Mouse (Mus musculus) thymus, postnatal 25 days (tissue): ENCODE measurements around the gene Exph5.
A peak's percentile ranks its signal among the peaks of the same experiment; 100 is the strongest.

Experiments
- DNase-seq: peaks from one replicate; pipeline ENCODE4 v3.0.0; 2022

Exph5 gene

DNA sequence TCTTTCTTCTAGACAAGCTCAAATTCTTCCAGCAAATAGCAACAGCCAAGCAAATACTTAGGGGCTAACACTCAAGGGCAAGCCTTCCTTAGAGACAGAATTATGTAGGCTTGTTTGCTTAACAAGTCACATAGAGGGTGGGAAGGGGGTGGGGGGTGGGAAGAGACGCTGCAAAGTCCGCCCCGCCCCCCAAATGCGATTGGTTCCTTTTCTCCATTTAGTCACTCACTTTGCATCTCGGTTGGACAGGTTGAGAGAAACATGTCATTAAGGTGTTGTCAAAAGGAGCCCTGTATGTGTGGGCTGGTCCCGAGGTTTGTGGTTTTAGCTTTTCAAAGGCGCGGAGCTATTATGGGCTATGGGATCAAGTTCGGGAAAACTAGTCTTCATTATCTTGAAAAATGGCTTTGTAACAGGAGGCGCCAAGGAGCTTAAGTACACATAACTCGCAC lies at the start of gene Exph5:
Gene Exph5 (plus strand): TSS at position 402 of the 452 bp plus-strand sequence.
- peak; percentile 56 for DNase-seq

DNA sequence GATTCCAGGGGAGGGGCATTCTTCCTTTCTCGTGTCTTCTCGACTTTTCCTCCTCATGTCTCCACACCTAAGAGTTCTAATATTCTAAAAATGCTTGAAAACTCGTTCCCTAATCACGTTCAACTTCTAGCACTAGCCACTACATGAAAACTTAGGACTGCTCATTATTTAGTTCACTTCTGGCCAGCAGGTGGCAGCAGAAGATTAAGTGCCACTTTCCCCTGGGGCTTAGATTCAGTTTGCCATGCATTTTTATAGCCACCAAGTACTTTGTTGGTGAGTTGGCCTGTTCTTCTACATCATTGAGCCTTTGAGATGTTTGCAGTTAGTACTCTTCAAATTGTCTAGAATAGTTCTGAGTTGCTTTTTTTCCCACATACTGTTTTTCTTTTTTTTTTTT lies 47.1 kb upstream of the Exph5 start:
- peak; percentile 74 for DNase-seq

DNA sequence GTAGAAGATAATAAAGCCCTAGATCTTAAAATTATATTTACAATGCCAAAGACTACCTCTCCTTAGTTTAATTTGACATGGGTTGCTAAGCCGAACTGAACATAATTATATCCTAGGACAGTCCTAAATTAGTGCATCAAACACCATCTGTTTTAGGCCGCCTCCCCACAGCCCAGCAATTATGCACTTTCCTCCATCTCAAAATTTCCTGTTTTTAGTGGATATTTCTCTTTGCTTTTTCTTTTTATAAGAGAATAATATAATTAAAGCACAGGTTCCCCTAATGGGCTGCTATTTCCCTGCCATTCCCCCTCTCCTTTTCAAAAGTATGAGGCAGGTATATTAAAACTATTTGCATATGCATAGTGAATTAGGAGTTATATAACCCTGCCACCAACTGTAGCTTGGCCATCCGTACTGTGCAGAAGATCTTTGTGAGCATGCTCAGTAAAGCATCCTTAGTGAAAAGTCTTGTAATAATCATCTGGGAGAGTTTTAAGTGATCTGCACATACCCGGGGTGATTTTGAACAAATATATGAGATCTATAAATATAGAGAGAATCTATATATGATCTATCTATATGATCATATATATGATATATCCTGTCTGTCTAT lies 44.7 kb upstream of the Exph5 start:
- DNase-seq, result no peak

DNA sequence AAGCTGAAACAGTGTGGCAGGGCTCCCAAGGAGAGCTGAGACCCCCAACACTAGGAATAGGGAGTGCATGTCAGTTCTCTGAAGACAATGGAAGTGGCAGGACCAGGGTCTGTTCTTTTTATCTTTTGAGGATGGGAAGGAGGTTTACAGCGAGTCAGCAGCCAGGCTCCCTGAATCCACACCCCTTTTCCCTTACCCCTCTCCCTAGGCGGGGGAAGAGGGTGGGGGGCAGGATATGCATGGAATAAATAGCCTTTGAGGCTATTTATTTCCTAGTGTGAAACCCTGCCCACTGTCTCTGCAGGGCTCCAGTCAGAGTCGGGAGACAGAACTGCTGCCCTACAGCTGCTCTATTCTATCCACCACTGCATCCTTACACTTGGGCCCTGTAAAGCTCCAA lies 43.7 kb upstream of the Exph5 start:
- no peak for DNase-seq

DNA sequence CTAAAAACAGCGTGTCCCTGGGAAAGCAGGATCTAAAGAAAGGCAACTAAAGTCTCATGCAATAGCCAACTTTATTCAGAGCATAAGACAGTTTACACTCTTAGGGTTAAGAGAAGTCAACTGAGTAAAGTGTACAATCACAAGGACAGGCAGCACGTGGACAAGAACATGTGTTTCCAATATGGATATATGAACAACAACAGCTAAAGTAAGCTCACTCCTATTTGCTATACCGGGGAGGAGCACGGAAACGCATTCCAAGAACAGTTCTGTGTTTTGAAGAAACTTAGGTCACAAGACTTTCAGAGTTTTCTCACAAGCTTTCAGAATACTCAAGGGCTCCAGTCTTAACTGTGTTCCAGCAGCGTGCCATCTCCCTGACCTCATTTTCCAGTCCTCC lies 43.3 kb upstream of the Exph5 start:
- no peak for DNase-seq

DNA sequence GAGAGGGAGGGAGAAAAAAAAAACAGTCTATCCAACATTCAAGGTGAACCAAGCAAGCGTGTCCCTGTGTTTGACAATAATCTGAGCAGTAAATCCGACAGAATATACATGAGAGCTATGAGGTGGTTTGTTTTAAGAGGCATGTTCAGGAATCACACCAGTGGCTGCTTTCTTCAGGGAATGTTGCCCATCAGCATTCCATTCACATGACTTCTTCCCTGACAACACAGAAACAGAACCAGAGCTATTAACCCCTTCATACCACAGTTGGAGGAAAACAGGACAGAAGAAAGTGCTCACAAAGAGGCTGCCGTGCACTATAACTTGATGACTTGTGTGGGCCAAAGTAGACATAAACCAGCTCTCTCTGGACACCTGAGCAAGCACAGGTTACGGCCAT lies 37.1 kb upstream of the Exph5 start:
- no peak for DNase-seq

DNA sequence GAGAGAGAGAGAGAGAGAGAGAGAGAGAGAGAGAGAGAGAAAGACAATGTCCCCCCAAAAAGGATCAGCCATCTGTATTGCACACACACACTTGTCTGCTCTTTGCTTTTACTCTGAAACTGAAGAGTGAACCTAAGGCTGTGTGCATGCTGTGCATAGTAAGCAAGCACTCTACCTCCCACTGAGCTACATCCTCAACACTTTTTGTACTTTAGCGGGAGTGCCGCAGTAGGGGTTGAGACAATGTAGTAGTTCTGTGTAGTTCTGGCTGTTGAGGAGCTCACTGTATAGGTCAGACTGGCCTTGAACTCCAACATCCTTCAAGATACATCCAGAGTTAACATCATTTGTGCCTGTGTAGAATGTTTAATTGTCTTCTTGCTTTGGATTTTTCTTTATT lies 35.9 kb upstream of the Exph5 start:
- DNase-seq, result no peak

DNA sequence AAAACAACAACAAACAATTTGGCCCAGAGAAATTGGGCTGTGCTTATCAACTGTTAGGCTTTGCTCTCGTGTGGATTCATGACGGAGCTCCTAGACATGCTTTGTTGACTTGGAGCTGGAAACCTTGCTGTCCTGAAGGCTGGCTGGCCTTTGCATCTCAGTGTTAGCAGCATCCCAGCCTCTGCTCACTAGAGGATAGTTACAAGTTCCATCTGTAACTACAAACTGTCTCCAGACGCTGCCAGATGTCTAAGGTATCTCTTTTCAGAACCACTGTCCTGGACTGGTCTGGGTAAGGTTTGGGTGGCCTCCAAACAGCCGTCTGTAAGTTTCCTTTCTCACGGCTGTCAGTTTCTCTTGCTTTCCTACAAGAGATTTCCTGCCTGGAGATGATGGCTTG lies 33.4 kb upstream of the Exph5 start:
- no peak for DNase-seq

DNA sequence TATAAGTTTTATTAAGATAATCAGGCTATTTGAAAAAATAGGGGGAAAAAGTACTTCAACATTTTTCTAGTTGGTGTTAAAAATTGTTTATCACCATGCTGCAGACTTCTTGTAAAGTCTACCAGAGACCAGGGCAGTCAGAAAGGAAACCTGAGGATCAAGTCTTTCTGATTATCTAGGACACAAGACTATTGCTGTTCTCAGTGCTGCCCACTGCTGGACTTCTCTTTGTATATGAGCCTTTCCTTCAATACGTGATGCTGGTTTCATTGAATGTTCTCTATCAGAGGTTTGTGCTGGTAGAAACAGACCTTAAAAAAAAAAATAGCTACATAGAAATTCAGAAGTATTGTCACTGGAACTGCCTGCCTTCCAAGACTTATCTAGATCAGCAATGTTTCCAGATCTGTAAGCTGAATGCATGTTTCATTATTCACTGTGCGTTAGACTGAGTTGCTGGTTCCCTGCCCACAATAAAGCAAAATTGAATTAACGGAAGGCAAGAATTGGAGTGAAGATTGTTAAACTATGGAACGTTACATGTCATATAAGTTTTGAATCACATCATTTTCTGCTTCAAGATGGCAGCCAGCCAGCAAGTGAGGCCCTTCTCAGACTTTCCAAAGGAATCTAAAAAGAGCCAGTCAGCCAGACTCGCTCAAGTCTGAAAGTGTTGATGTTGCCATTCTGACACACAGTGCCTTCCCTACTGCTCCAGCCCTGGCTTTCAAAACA lies 32.6 kb upstream of the Exph5 start:
- no peak for DNase-seq

DNA sequence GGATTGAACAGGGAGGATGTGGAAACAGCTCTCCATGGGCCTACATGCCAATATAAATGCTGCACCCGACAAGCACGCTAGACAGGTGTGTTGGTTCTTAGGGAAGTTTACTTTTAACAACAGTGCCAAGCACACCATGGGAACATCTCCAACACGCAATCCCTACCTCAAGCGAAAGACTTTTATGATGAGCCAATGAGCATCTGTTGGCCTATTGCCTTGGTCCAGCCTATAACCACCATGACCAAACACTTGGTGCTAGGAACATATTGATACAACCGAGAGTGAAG lies 32.1 kb upstream of the Exph5 start:
- no peak for DNase-seq

DNA sequence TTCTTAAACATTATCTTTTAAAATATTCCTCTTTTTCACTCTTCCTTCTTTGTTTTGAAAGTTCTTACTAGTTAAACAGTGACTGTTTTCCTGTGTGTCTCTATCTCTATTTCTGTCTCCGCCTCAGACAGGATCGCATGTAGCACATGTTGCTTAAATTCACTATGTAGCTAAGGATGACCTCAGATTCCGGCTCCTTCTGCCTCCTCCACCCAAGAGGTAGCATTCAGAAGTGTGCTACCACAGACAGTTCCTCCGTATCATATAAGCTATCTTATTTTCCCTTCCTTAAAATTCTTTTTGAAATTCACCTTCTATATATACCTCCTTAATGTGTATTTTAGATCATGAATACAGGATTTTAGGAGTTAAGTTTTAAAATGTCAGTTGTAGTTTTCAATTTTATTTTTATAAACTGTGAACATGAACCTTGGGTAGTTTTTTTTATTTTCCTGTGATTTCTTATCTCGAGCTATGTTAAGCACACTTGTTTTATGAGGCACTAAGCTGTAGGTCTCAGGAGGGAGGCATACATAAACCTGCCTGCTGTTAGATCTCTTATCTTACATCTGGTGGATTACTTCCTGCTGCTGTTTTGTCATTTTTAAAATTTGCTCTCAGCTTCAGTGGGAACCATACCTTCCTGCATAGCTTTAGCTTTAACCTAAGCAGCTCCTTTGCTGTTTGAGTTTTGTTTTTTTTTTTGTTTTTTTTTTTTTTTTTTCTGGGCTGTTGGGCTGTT lies 30.0 kb upstream of the Exph5 start:
- DNase-seq, result no peak

DNA sequence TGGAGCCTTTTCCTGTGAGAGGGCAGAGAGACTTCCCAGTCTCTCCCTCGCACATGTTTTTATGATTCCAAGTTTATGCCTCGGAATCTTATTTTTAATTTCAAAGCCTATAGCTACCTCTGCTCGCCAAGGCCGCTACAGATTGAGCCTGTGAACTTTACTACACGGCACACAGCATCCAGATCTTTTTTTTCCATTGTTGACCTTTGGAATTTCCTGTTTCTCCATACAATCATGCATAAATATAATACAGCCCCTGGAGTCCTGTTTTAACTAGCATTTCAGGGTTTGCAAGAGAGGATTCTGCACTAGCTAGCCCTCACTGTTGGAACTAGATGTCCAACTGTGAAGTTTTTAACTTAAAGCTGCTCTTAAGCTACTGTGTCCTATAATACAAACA lies 29.3 kb upstream of the Exph5 start:
- no peak for DNase-seq

DNA sequence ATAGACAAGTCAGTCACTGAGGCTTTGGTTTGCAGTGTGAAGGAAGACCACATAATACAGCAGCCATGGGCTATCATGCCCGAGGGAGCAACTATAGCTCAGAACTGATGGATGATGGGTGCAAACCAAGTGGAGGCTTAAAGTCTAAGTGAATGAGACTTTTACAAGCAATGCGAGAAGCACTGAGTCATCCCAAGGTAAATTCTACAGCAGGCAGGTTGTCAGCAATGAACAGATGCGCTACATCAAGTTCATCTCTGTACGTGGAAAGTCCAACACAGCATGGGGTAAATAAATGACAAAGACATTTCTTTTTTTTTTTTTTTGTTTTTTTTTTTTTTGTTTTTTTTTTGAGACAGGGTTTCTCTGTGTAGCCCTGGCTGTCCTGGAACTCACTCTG lies 28.8 kb upstream of the Exph5 start:
- DNase-seq, result no peak

DNA sequence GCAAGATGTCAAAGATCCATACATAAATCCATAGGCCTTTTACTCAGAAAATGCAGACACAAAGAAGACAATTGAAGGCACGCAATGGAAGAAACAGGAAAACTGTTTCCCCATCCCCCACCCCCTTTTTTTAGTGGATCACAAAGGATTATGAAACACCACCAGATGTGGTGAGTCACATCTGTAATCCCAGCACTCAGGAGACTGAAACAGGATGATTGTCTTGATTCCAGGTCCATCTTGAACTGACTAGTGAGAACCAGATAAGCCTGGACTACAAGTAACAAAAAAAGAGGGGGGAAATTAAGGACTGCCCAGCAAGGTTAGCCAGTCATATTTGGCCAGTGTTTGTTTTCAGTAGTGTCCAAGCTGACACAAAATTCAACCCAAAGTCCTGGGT lies 25.1 kb upstream of the Exph5 start:
- no peak for DNase-seq

DNA sequence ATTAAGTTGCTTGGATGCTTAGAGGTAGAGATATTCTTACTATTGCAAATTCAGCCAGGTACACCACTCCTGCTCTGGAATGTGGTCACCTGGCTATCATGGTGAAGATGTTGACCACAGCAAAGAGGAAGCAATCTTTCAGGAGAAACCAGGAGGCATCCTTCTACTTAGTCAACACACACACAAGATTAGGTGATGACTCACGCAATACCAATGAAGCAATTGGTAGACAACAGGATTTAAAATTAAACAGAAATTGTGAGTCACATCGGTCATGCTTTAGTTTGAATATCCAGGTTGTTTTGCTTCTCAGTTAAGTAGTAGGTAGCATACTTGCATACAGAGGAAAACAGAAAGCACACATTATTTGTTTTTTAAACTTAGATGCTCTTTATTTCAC lies 22.5 kb upstream of the Exph5 start:
- no peak for DNase-seq

DNA sequence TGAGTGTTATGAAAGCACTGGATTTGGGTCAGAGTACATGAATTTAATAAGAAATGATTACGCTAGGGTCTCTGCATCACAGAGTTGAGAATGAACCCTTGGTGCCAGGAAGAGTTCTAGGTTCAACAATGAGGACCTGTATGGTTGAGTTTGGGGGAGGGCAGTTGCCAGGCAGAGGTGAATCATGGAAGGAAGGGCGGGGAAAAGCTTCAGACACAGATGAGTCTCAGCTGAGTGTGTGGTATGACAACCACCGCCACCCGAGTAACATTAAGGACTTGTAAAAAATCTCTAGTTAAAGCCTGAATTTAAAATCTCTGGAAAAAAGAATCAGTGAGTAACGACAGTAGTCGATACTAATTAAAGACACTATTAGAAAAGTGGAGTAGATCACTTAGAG lies 14.7 kb upstream of the Exph5 start:
- no peak for DNase-seq

DNA sequence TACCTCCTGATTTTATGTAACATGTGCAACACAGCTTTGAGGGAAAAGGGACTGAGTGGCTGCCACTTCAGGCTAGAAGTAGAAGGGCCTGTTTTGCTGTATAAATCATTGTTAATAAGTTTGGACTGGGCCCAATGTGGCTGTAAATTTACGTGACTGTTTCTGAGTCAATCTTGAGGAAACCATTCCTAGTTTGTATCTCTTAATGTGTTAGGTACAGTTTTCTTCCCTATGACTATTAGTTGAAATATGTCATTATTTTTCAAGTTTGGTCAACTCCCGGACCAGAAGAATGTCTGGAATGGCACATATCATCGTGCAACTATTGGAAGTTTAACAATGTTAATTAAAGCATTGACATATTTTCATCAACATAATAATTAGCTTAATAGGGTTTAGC lies 11.5 kb upstream of the Exph5 start:
- no peak for DNase-seq

DNA sequence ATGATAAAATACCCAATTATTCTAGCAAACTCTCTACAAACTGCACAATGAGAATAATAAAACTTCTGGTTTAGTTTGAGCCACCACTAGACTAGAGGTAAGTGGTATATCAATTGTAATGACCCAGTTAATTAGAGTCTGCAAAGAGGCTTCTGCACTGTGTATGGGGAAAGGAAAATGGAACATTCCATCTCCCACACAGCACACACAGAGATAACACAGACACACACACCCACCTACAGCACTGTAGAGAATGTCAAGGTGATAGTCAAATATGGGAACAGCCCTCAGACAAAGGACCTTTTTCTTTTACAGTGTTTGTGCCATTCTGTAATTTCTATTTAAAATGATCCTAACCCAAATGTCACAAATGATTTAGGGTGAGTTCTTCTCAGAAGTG lies 8.6 kb upstream of the Exph5 start:
- no peak for DNase-seq

DNA sequence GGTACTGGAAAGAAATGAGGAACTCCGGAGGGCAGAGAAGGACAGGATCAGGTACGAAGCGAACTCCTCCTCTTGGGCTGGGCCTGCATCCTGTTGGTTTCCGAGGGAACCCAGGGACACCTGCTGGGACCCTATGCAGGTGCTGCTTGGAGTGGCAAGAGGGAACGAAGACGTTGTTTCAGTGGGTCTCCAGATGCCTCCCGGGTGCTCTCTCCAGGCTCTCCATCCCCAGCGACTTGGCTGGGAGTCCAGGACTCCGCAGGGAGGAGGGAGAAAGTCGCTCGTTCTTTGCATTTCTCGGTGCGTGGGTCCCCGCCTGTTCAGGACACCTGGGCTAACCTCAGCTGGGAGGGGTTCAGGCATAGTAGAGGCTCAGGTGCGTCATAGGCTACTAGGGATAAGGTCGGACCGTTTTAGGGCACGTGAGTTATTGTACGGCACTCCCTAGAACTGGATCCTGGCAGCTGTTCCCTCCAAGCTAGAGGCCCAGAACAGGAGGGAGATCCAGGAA lies 386 bp downstream of the Exph5 start:
- peak; percentile 1 for DNase-seq

DNA sequence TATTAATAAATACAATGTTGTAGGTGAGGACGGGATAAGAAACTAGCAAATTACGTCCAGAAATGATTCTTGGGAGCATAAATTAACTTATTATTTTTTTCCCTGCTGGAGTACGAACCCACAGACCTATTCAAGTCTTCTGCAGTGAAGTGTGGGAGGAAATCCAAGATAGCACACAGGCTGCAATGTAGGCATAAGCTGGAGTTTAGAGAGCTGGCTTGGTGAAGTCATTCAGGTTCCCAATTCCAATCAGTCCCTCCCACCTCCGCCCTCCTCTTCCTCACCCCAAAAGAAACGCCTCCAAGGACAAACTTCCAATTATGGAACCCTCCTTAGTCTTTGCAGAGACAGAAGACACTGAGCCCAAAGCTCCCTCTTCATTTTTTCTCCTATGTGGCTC lies 945 bp downstream of the Exph5 start:
- no peak for DNase-seq

DNA sequence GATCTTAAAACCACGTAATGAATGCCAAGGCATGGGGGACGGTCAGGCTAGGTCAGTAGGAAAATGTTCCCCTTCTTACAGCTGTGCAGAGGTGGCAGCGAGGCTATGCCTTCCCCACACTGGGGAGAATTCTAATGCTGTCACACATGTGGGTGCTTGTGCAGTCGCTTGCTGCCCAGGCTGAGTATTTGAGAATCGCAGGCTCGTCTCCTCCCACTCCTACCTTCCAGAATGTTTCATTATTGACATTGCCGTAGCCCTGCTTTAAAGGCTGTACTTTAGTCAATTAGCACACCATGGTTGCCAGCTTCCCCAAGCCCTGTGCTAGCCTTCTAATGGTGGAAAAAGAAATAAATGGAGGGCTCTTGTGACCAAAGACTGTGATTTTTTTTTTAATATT lies 6.4 kb downstream of the Exph5 start:
- DNase-seq, result no peak

DNA sequence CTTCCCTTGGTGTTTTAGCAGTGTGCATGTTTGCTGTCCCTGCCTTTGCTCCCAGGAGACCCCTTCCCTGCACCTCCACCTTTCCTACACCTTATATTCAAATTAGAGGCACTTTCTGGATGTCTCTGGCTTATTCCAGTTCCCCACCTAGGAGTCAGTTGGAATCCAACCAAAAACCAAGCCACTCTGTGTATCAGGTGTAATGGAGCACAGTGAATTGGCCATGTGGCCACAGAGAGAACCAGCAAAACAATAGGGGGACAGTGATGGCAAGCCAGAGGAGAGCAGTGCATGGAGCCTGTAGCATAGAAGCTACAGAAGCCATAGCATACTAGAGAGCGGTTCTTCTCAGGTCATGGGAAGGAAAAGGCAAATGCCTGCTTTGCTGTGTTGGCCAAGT lies 11.5 kb downstream of the Exph5 start:
- DNase-seq, result no peak

DNA sequence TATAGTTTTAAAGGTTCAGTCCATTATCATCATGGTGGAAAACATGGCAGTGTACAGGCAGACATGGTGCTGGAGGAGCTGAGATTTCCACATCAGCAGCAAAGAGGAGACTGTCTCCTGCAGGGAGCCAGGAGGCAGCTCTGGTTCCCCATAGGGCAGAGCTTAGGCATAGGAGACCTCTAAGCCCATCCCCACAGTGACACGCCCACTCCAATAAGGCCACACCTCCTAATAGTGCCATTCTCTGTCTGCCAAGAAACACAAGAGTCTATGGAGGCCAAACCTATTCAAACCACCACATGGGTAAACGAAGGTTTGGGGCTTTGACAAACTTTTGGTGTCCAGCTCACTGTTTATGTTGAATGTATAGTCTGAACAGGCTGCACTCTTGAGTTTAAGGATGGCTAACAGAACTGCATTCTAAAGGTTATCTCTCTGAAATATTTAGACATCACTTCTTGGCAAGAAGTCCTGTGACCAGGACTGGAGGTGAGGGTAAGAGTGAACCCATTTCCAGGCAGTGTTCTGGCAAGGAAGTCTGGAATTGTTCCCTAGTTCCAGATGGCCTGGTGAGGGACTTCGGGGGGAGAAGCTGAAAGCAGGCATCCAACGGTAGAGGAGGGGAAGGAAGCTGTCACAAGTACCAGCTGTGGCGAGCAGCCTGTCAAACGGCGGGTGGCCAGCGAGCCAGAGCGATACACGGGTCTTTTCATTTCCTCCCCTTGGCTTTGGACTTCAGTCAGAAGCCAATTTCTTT lies 19.6 kb downstream of the Exph5 start:
- DNase-seq, result no peak

DNA sequence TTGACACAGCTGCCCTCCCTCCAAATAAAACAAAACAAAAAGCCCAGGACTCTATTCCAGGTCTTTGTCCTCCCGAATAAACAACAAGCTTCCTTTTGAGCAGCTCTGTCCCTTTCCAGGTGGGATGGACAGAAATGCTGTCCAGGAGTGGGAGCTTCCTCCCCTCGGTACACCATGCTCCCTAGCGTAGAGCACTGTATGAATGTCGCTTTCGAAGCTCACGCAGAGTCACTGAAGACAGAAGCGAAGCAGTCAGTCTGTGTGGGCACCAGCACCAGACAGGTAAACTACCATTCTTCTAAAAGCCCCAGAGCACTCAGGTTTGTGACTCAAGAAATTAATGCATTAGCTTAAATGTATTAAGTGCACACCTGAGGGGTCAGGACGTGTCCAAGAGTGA lies 20.2 kb downstream of the Exph5 start:
- DNase-seq, result no peak
